Mouse (Mus musculus) fat pad, adult 2 months (tissue): ENCODE data around the gene Rapgef5.

Source experiments
- DNase-seq: peaks from one replicate; pipeline ENCODE4 v3.0.0-alpha.2; 2011; ENCODE audit warnings: low read depth, low spot score; ENCODE audit errors: extremely low read depth

Gene Rapgef5

GRCm38 (mm10) chr12:117664644-117665043 lies 148.4 kb downstream of the Rapgef5 start:
- no peak for DNase-seq

DNA sequence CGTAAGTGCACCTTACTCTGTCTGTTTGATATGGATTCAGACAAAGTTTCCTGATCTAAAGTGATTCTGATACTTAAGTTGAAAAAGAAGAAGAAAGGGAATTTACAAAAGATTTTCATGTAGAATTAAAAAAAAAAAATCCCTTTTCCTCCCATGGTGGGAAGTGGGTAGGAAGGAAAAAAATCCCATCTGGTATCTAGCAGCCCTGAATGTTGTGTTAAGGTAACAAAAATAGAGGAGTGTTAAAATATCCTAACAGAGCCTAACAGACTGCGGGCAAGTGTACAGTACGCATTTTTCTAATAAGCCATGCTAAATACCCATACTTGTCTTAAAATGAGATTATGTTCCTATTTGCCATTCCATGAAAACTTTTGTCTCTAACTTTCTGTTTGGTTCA lies 150.1 kb downstream of the Rapgef5 start:
- DNase-seq = no peak

- no peak for DNase-seq
These were observed 153.5 kb downstream of the Rapgef5 start for GRCm38 (mm10) chr12:117669610-117670400.

DNA sequence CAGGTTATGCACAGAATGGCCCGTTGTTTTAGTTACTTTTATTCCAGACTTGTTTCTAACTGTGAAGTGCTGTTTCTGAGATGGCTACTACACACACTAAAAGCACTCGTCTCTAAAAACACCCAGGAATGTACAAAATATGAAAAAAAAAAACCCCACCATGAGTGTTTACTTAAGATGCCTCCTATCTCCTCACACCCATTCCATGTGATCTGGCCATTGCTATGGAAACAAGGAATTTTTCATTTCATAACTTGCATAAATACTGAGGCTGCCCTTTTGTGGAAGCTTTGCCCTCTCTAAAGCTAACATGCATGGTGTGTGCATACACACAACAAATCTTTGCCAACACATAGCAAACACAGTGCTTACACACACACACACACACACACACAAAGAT lies 156.9 kb downstream of the Rapgef5 start:
- no peak for DNase-seq

- no peak for DNase-seq
These were observed 158.2 kb downstream of the Rapgef5 start for GRCm38 (mm10) chr12:117674511-117674910.

- no peak for DNase-seq
These were observed 160.0 kb downstream of the Rapgef5 start for GRCm38 (mm10) chr12:117676265-117676664.

DNA sequence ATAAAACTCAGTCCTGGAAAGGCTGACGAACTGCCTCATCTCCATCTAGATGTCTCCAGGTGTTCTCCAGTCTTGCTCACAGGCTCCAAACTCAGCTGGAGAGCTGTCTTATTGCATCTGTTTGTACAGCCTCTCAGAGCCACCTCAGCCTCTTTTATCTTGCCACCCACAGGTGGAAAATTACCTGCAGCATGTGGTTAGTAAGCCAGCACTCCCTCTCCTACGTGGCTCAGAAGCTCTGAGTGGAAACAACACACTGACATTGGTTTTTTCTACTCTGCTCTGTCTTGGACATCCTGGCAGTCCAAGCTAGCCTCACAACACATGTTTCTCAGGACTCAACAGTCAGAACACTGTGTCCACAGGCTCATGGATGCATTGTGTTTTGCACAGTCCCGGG lies 162.6 kb downstream of the Rapgef5 start:
- no peak for DNase-seq

- DNase-seq = no peak
These were observed 163.5 kb downstream of the Rapgef5 start for GRCm38 (mm10) chr12:117679795-117680194.

- DNase-seq = no peak
These were observed 165.0 kb downstream of the Rapgef5 start for GRCm38 (mm10) chr12:117681273-117681672.

DNA sequence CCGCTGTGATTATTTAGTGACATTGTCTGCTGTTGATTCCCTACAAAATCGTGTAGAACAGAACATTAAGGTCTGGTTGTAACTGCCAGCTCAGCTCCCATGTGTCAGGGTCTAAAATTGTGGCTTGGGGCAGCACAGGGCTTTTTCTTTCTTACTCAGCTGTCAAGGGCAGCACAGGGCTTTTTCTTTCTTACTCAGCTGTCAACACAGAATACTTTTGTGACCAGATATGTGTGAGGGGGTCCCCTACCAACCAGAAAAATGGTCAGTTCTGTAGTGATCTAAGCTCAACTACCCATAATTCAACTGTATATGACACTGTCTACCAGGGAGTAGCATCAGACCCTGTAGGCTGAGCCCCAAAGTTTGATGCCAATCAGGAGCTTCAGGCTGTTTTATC lies 167.1 kb downstream of the Rapgef5 start:
- no peak for DNase-seq

GRCm38 (mm10) chr12:117683984-117684383 lies 167.7 kb downstream of the Rapgef5 start:
- no peak for DNase-seq

- no peak for DNase-seq
These were observed 168.5 kb downstream of the Rapgef5 start for GRCm38 (mm10) chr12:117684788-117685187.

DNA sequence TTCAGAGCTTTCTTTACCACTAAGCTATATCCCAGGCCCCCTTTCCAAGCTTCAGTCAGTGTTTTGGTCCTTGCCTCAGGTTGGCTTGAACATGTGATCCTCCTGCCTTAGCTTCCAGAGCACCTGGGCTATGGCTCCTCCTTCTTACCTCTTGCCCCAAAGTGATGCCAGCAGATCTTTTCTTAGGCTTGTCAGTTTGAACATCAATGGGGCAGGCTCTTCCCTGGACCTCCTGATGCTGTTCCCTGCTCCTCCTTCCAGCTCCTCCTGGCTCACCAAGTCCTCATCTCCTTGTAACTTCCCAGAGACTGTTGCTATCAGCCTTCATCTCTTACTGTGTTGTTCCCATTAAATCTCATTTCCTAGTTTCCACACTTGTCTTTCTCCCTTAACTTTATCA lies 169.1 kb downstream of the Rapgef5 start:
- DNase-seq = no peak

GRCm38 (mm10) chr12:117686732-117687131 lies 170.5 kb downstream of the Rapgef5 start:
- DNase-seq = no peak

DNA sequence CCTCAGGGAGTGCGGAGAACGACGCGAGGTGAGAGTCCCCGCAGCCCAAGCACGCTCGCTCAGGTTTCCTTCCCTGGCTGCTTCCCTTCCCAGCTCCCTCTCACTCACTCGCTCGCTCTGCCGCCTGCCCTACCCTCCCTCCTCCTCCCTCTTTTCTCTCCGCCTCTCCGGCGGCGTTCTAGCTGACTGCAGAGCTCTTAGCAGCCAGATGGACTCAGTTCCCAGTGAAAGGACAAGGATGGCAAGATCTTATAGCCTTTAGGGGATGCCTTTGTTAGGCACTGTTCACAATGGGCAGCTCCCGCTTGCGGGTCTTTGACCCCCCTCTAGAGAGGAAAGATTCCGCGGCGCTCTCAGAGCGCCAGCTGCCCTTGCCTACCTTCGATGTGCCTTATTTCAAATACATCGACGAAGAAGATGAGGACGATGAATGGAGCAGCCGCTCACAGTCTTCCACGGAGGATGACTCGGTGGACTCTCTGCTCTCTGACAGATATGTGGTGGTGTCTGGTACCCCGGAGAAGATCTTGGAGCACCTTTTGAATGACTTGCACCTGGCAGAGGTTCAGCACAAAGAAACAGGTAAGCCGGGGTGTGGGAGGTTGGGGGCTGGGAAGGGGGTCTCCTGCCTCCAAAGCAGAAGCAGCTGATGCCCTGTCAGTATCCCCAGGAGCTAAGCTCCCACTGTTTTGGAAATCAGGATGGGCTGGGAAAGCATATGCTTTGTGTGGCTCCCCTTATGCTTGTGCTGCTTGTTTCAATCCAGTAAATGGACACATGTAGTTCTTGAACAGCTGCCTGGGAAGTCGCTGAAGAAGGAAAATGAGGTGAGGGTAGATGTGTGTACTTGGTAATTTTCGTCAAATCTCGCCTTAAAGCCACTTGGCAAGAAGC lies 172.6 kb downstream of the Rapgef5 start:
- no peak for DNase-seq

DNA sequence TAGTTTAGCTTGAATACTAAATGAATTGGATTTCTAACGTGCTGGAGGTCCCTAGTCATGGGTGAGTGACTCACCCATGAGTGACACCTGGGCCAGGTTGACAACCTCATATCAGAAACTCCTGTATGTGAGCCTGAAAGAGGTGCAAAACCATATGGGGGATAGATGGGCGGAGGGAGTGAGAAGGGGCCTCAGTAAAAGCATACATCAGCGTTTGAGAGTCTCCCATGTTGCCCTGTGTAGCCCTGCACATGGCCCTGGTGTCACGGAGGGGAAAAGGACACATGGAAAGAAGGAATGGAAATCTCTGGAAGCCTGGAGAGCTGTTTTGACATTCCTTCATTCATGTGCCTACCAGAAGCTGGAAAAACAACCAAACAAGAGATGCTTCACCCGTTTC lies 175.1 kb downstream of the Rapgef5 start:
- no peak for DNase-seq

DNA sequence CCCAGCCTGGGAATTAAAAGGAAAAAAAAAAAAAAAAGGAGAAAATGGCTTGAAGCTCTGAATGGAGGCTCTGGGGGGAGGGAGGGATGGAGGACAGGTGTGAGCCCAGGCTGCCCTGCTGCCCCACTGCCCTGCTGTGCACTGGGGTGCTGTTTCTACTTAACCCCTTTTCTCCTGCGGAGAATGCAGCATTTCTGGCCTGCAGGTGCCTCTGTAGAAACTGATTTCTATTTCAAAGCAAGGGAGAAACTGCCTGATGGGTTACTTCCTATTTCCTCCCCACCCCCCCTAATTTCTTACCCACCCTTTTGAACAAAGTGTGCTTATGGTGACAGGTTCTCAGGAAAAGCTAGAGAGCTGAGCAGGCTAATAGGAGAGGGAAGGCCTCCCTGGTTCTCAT lies 176.5 kb downstream of the Rapgef5 start:
- no peak for DNase-seq

- DNase-seq = no peak
These were observed 183.8 kb downstream of the Rapgef5 start for GRCm38 (mm10) chr12:117699950-117700665.

DNA sequence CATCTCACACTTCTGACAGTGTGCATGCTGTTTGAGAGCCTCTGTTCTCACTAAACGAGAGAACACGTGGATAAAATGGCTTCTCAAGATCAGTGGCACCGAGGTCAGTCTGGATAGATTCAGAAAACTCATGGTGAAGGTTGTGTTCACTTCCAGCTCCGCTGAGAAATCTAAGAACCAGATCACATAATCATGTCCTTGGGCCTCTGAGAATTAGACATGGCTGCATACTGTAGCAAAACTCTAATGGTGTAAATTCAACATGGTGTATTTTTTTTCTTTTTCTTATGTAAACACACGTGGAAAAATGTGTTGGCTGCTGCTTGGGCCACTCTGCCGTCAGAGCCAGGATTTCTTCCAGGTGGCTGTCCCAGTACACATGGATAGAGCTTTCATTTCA lies 184.6 kb downstream of the Rapgef5 start:
- no peak for DNase-seq

DNA sequence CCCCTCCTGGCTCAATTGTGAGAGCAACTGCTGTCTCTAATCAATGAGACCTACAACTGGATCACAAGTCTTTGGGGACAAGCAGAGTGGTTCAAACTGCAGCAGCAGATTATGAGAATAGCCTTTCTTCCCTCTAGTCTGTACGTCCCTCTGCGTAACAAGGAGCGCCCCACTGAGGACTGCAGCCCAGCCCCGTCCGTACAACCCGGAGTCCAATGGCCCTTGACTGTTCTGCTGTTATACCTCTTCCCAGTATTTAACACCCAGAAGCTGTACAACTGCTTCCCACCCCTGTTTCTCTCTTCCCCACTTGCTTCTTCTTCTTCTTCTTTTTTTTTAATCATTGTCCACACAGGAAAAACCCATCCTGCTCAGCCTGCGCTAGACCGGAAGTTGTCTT lies 186.0 kb downstream of the Rapgef5 start:
- DNase-seq = no peak

GRCm38 (mm10) chr12:117702928-117703327 lies 186.6 kb downstream of the Rapgef5 start:
- DNase-seq = no peak
